Mouse (Mus musculus): ENCODE results near the gene Gm10718. TPM values are rescaled to one million over a fixed set of nuclear protein-coding genes. Genes with fewer than 3 reads are reported as not detected.
"Not testable (repeated sequence)": the region's sequence is repeated elsewhere in the genome, so short reads cannot be mapped to it uniquely, and the experiment has no call there.

Gene Gm10718
- polyA plus RNA-seq (2012; ENCODE audit: insufficient read depth, insufficient read length, missing spikeins) = not detected in 2 replicates

GRCm38 (mm10) chr9:3023312-3023984 is at the start of gene Gm10718:
Gm10718 (plus strand) TSS chr9:3023547.
- not testable (repeated sequence) for H3K27ac ChIP-seq (replicated peaks; ENCODE audit: low read depth, low read length); H3K4me3 ChIP-seq (ENCODE audit: insufficient read depth, low read depth, low read length); H3K4me1 ChIP-seq (ENCODE audit: control insufficient read depth, insufficient read depth, insufficient read length, low read length)

DNA sequence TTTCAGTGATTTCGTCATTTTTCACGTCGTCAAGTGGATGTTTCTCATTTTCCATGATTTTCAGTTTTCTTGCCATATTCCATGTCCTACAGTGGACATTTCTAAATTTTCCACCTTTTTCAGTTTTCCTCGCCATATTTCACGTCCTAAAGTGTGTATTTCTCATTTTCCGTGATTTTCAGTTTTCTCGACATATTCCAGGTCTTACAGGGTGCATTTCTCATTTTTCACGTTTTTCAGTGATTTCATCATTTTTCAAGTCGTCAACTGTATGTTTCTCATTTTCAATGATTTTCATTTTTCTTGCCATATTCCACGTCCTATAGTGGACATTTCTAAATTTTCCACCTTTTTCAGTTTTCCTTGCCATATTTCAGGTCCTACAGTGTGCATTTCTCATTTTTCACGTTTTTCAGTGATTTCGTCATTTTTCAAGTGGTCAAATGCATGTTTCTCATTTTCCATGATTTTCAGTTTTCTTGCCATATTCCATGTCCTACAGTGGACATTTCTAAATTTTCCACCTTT is 22.8 kb upstream of the Gm10718 start, which contains the start of gene Gm10722:
Gene Gm10722, plus strand, starts transcription at position 478 of the 528 bp plus-strand sequence.
- H3K4me1 ChIP-seq (ENCODE audit: control insufficient read depth, insufficient read depth, insufficient read length, low read length); H3K4me3 ChIP-seq (ENCODE audit: insufficient read depth, low read depth, low read length); H3K27ac ChIP-seq (replicated peaks; ENCODE audit: low read depth, low read length): not testable (repeated sequence)

GRCm38 (mm10) chr9:3001006-3001405 is 22.3 kb upstream of the Gm10718 start:
- not testable (repeated sequence) for H3K4me1 ChIP-seq (ENCODE audit: control insufficient read depth, insufficient read depth, insufficient read length, low read length); H3K27ac ChIP-seq (replicated peaks; ENCODE audit: low read depth, low read length); H3K4me3 ChIP-seq (ENCODE audit: insufficient read depth, low read depth, low read length)

DNA sequence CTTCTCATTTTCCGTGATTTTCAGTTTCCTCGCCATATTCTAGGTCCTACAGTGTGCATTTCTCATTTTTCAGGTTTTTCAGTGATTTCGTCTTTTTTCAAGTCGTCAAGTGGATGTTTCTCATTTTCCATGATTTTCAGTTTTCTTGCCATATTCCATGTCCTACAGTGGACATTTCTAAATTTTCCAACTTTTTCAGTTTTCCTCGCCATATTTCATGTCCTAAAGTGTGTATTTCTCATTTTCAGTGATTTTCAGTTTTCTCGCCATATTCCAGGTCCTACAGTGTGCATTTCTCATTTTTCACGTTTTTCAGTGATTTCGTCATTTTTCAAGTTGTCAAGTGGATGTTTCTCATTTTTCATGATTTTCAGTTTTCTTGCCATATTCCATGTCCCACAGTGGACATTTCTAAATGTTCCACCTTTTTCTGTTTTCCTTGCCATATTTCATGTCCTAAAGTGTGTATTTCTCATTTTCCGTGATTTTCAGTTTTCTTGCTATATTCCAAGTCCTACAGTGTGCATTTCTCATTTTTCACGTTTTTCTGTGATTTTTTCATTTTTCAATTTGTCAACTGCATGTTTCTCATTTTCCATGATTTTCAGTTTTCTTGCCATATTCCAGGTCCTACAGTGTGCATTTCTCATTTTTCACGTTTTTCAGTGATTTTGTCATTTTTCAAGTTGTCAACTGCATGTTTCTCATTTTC is 21.2 kb upstream of the Gm10718 start:
- H3K4me1 ChIP-seq (ENCODE audit: control insufficient read depth, insufficient read depth, insufficient read length, low read length); H3K27ac ChIP-seq (replicated peaks; ENCODE audit: low read depth, low read length); H3K4me3 ChIP-seq (ENCODE audit: insufficient read depth, low read depth, low read length): not testable (repeated sequence)

GRCm38 (mm10) chr9:3002794-3003396 is 20.5 kb upstream of the Gm10718 start, which contains the start of gene Gm11168:
Gm11168 (plus strand) TSS chr9:3003346.
- H3K4me1 ChIP-seq (ENCODE audit: control insufficient read depth, insufficient read depth, insufficient read length, low read length); H3K27ac ChIP-seq (replicated peaks; ENCODE audit: low read depth, low read length); H3K4me3 ChIP-seq (ENCODE audit: insufficient read depth, low read depth, low read length): not testable (repeated sequence)

- H3K4me1 ChIP-seq (ENCODE audit: control insufficient read depth, insufficient read depth, insufficient read length, low read length); H3K27ac ChIP-seq (replicated peaks; ENCODE audit: low read depth, low read length): not testable (repeated sequence)
Measured at GRCm38 (mm10) chr9:3006179-3006578, 17.2 kb upstream of the Gm10718 start.

DNA sequence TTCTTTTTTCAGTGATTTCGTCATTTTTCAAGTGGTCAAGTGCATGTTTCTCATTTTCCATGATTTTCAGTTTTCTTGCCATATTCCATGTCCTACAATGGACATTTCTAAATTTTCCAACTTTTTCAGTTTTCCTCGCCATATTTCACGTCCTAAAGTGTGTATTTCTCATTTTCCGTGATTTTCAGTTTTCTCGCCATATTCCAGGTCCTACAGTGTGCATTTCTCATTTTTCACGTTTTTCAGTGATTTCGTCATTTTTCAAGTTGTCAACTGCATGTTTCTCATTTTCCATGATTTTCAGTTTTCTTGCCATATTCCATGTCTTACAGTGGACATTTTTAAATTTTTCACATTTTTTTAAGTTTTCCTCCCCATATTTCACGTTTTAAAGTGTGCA is 16.7 kb upstream of the Gm10718 start:
- not testable (repeated sequence) for H3K27ac ChIP-seq (replicated peaks; ENCODE audit: low read depth, low read length); H3K4me3 ChIP-seq (ENCODE audit: insufficient read depth, low read depth, low read length); H3K4me1 ChIP-seq (ENCODE audit: control insufficient read depth, insufficient read depth, insufficient read length, low read length)

More at GRCm38 (mm10) chr9:3006179-3006578, 17.2 kb upstream of the Gm10718 start:
- H3K4me3 ChIP-seq (ENCODE audit: insufficient read depth, low read depth, low read length) = not testable (repeated sequence)

GRCm38 (mm10) chr9:3007272-3007671 is 16.1 kb upstream of the Gm10718 start:
- H3K4me3 ChIP-seq (ENCODE audit: insufficient read depth, low read depth, low read length); H3K4me1 ChIP-seq (ENCODE audit: control insufficient read depth, insufficient read depth, insufficient read length, low read length); H3K27ac ChIP-seq (replicated peaks; ENCODE audit: low read depth, low read length): not testable (repeated sequence)

DNA sequence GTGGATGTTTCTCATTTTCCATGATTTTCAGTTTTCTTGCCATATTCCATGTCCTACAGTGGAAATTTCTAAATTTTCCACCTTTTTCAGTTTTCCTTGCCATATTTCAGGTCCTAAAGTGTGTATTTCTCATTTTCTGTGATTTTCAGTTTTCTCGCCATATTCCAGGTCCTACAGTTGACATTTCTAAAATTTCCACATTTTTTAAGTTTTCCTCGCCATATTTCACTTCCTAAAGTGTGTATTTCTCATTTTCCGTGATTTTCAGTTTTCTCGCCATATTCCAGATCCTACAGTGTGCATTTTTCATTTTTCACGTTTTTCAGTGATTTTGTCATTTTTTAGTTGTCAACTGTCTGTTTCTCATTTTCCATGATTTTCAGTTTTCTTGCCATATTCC is 14.0 kb upstream of the Gm10718 start:
- not testable (repeated sequence) for H3K4me3 ChIP-seq (ENCODE audit: insufficient read depth, low read depth, low read length); H3K4me1 ChIP-seq (ENCODE audit: control insufficient read depth, insufficient read depth, insufficient read length, low read length)

DNA sequence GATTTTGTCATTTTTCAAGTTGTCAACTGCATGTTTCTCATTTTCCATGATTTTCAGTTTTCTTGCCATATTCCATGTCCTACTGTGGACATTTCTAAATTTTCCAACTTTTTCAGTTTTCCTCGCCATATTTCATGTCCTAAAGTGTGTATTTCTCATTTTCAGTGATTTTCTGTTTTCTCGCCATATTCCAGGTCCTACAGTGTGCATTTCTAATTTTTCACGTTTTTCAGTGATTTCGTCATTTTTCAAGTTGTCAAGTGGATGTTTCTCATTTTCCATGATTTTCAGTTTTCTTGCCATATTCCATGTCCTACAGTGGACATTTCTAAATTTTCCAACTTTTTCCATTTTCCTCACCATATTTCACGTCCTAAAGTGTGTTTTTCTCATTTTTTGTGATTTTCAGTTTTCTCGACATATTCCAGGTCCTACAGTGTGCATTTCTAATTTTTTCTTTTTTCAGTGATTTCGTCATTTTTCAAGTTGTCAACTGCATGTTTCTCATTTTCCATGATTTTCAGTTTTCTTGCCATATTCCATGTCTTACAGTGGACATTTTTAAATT is 11.2 kb upstream of the Gm10718 start:
- H3K27ac ChIP-seq (replicated peaks; ENCODE audit: low read depth, low read length); H3K4me3 ChIP-seq (ENCODE audit: insufficient read depth, low read depth, low read length); H3K4me1 ChIP-seq (ENCODE audit: control insufficient read depth, insufficient read depth, insufficient read length, low read length): not testable (repeated sequence)

More for the DNA sequence above, 14.0 kb upstream of the Gm10718 start:
- H3K27ac ChIP-seq (replicated peaks; ENCODE audit: low read depth, low read length) = not testable (repeated sequence)

DNA sequence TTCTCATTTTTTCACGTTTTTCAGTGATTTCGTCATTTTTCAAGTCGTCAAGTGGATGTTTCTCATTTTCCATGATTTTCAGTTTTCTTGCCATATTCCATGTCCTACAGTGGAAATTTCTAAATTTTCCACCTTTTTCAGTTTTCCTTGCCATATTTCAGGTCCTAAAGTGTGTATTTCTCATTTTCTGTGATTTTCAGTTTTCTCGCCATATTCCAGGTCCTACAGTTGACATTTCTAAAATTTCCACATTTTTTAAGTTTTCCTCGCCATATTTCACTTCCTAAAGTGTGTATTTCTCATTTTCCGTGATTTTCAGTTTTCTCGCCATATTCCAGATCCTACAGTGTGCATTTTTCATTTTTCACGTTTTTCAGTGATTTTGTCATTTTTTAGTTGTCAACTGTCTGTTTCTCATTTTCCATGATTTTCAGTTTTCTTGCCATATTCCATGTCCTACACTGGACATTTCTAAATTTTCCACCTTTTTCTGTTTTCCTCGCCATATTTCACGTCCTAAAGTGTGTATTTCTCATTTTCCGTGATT is 10.5 kb upstream of the Gm10718 start, which contains the start of gene Gm10721:
Gene Gm10721, plus strand, starts transcription at position 408 of the 547 bp plus-strand sequence.
- H3K4me1 ChIP-seq (ENCODE audit: control insufficient read depth, insufficient read depth, insufficient read length, low read length); H3K27ac ChIP-seq (replicated peaks; ENCODE audit: low read depth, low read length); H3K4me3 ChIP-seq (ENCODE audit: insufficient read depth, low read depth, low read length): not testable (repeated sequence)

DNA sequence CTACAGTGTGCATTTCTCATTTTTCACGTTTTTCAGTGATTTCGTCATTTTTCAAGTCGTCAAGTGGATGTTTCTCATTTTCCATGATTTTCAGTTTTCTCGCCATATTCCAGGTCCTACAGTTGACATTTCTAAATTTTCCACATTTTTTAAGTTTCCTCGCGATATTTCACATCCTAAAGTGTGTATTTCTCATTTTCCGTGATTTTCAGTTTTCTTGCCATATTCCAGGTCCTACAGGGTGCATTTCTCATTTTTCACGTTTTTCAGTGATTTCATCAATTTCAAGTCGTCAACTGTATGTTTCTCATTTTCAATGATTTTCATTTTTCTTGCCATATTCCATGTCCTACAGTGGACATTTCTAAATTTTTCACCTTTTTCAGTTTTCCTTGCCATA is 8.0 kb upstream of the Gm10718 start, which contains the start of gene Gm10720:
Gene Gm10720, plus strand, starts transcription at position 301 of the 400 bp plus-strand sequence.
- not testable (repeated sequence) for H3K4me1 ChIP-seq (ENCODE audit: control insufficient read depth, insufficient read depth, insufficient read length, low read length); H3K4me3 ChIP-seq (ENCODE audit: insufficient read depth, low read depth, low read length); H3K27ac ChIP-seq (replicated peaks; ENCODE audit: low read depth, low read length)

DNA sequence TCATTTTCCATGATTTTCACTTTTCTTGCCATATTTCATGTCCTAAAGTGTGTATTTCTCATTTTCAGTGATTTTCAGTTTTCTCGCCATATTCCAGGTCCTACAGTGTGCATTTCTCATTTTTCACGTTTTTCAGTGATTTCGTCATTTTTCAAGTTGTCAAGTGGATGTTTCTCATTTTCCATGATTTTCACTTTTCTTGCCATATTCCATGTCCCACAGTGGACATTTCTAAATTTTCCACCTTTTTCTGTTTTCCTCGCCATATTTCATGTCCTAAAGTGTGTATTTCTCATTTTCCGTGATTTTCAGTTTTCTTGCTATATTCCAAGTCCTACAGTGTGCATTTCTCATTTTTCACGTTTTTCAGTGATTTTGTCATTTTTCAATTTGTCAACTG is 7.5 kb upstream of the Gm10718 start:
- not testable (repeated sequence) for H3K27ac ChIP-seq (replicated peaks; ENCODE audit: low read depth, low read length); H3K4me3 ChIP-seq (ENCODE audit: insufficient read depth, low read depth, low read length); H3K4me1 ChIP-seq (ENCODE audit: control insufficient read depth, insufficient read depth, insufficient read length, low read length)

DNA sequence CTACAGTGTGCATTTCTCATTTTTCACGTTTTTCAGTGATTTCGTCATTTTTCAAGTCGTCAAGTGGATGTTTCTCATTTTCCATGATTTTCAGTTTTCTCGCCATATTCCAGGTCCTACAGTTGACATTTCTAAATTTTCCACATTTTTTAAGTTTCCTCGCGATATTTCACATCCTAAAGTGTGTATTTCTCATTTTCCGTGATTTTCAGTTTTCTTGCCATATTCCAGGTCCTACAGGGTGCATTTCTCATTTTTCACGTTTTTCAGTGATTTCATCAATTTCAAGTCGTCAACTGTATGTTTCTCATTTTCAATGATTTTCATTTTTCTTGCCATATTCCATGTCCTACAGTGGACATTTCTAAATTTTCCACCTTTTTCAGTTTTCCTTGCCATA is 6.2 kb upstream of the Gm10718 start, which contains the start of gene Gm10719:
Gene Gm10719, plus strand, starts transcription at position 301 of the 400 bp plus-strand sequence.
- H3K4me3 ChIP-seq (ENCODE audit: insufficient read depth, low read depth, low read length); H3K4me1 ChIP-seq (ENCODE audit: control insufficient read depth, insufficient read depth, insufficient read length, low read length); H3K27ac ChIP-seq (replicated peaks; ENCODE audit: low read depth, low read length): not testable (repeated sequence)

DNA sequence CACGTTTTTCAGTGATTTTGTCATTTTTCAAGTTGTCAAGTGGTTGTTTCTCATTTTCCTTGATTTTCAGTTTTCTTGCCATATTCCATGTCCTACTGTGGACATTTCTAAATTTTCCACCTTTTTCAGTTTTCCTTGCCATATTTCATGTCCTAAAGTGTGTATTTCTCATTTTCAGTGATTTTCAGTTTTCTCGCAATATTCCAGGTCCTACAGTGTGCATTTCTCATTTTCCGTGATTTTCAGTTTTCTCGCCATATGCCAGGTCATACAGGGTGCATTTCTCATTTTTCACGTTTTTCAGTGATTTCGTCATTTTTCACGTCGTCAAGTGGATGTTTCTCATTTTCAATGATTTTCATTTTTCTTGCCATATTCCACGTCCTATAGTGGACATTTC is 4.4 kb upstream of the Gm10718 start:
- not testable (repeated sequence) for H3K4me3 ChIP-seq (ENCODE audit: insufficient read depth, low read depth, low read length); H3K27ac ChIP-seq (replicated peaks; ENCODE audit: low read depth, low read length); H3K4me1 ChIP-seq (ENCODE audit: control insufficient read depth, insufficient read depth, insufficient read length, low read length)

All from brown adipose tissue, adult 24 weeks (tissue).